Mouse (Mus musculus) kidney, adult 2 months (tissue): Measurements from ENCODE around the gene Platr17.

Experiments used
- CTCF ChIP-seq: fragments of 200-500 bp; conservative IDR thresholded peaks from 2 replicates; pipeline ENCODE4 v1.5.1; 2011; ENCODE audit warnings: low read depth, mild to moderate bottlenecking, control low read depth, low read length, moderate library complexity, mixed read lengths; ENCODE audit not compliant: insufficient read depth, insufficient read length
- POLR2A ChIP-seq: fragments of 200-500 bp; IDR thresholded peaks from one replicate; pipeline ENCODE4 v1.6.1; 2011; ENCODE audit warnings: low read depth, low read length, control low read depth

DNA sequence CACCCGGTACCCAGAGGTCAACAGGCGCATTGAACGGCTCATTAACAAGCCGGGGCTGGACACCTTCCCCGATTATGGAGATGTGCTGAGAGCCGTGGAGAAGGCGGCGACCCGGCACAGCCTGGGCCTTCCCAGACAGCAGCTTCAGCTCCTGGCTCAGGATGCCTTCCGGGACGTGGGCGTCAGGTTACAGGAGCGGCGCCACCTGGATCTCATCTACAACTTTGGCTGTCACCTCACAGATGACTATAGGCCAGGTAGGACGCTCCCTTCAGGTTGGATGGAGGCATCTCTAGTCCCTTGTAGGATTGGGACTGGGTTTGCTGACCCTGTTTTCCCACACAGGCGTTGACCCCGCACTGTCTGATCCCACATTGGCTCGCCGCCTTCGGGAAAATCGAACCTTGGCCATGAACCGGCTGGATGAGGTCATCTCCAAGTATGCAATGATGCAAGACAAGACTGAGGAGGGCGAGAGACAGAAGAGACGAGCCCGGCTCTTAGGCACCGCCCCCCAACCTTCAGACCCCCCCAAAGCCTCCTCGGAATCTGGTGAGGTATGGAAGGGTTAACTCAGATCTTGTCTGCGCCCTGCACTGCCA, 7.0 kb downstream of the Platr17 start:
- TF ChIP-seq CTCF (no peak), POLR2A (no peak)
